Mouse (Mus musculus) hindlimb bud, embryonic 11.5 days (tissue): ENCODE results near the gene Isg20l2.

Experiments used
- DNase-seq: peaks from one replicate; pipeline ENCODE4 v3.0.0-alpha.2; 2012; ENCODE audit warnings: low read depth, low spot score; ENCODE audit errors: extremely low spot score

Isg20l2 gene

DNA sequence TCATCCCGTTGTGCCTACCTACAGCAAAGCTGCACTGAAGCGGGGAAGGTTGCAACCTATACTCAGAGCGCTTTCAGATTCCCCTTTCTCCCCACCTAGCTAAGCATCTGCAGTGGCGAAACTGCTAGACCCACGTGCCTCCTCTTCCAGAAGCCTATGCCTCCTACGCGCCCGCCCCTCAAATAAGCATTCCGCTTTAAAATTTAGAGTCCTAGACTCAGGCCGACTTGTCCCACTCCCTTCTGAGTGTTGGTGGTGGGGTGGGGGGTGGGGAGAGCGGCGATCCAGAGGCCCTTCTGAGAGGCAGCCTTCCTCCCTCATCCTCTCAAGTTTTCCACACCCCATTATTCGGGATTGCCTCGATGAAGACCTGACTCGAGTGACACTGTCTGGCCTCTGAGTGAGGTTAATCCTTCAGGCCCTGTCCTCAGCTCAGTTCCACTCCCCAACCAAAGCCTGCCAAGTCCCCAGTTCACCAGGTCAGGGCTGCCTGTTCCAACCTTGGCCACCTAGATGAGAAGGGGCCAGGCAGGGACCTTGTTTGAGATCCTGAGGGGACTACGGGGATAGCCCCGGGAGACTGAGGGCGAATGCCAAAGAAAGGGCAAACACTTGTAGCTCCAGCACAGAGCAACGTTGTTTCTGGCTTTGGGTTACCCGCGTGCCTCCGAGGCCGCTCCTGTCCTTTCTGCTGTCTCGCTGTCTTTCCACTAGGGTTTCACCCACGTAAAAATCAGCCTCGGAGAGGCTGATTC lies 17.1 kb downstream of the Isg20l2 start:
- DNase-seq: no peak

DNA sequence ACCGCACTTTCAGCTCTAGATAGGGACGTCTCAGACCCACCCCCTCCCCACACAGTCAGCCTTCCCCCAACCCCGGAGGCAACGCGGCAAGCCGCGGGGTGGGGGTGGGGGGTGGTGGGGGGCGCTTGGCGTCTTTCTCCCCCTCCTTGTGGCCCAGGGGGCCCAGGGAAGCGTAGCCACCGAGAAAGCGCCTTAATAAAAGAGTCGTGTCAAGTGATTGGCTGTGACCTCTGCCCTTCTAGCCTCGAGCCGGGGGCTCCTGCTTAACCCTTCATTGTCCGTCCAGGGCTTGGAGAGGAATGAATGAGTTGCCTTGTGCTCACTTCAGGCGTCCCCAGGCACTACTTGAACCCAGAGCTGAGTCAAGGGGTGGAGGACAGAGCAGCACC lies 17.7 kb downstream of the Isg20l2 start:
- no peak for DNase-seq

DNA sequence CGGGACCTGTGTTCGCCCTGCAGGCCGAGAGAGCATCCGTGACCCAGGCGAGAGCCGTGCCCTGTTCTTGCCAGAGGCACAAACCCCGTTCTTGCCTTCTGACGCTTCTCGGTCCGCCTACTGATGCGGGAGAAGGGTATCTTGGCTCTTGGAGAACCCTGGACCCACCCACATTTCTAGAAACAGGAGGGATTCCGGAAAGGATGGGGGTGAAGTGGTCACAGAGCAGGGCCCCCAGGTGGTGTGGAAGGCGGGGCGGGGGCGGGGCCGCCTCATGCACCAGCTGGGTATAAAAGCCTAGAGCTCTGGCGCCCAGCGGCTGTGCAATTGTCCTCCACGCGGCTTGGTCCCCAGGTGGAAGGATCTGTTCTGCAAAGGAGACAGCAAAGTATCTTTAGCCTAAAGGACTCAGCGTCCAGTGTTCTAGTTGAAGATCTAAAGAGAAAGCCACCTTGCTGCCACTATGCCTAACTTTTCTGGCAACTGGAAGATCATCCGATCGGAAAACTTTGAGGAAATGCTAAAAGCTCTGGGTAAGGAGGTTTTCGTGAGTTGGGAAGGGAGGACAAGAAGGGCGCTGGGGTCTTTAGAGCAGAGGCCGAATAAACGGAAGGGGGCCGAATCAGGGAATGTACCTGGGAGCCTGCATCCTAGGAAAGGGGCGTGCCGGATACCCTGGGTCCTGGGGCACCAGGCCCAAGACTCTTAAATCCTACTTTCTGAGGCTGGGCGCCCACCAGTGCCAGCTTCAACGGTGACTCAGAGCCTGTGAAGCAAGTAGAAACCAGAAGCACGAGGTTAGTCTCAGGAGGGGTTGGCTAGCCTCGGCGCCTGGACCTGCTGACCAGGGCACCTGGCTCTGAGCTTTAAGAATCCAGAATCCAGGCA lies 18.5 kb downstream of the Isg20l2 start, which contains the start of gene Crabp2:
Gene Crabp2, plus strand, starts transcription at position 289 of the 888 bp plus-strand sequence.
- no peak for DNase-seq

DNA sequence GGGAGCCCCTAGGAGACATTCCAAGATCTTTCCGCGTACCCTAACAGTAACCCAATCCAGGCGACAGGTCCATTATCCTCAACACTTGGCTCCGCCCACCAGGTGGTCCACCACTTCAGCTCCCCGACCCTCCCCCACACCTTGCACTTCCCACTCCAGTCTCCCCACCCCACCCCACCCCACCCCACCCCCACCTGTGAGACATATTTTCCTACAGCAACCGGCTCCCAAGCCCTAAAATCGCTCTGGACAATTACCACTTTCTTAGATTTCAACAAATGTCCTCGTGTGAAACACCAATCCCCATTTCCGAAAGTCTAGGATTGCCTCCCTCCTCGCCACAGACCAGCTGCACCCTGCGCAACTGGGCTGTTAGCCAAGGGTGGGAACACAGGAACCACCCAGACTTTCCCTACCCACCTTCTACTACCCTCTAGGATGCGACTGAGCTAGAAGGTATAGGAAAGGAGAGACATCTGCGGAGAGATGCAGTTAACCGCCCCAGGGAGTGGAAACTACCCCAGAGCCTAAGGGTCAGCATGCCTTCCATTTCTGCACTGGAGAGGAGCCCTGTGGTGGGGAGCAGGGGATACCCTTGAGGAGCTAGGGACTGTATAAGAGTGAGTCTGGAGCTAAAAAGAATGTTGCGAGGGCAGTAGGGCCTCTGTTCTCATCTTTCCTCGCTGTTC lies 19.3 kb downstream of the Isg20l2 start:
- DNase-seq: no peak

DNA sequence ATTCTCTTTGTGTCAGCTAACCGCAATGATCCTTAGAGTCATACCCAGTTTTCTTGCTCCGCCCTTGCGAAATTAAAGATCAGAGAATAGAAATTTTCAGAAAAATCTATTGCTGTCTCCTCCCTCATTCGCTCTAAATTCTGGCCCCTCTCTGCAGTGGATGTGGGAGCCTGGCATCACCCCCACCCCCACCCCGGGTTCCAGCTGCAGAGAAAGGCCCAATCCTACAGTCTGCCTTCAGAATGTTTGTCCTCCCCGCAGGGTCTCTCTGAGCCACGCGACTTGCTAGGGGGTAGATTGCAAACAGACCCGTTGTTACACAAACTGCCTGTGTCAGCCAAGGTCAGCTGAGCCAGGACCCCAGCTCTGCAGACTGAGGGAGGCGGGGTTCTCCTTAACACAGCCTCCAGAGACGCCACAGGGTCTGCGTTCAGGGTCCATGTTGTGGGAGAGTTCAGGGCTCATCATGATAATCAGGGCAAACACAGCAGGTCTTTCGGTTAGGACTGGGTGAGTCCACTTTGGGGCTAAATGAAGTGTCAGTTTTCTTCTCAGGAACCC lies 19.9 kb downstream of the Isg20l2 start:
- DNase-seq: no peak

DNA sequence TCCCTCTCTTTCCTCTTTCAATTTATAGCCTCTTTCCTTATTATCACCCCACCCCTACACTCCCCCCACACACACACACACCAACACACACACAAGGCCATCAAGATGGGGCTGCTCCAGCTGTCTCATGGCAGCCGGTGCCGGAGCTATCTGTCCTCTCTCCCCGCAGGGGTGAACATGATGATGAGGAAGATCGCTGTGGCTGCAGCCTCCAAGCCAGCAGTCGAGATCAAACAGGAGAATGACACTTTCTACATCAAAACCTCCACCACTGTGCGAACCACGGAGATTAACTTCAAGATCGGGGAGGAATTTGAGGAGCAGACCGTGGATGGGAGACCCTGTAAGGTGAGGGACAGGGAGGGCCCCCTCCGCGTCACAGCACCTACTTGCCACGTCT lies 21.8 kb downstream of the Isg20l2 start:
- no peak for DNase-seq

DNA sequence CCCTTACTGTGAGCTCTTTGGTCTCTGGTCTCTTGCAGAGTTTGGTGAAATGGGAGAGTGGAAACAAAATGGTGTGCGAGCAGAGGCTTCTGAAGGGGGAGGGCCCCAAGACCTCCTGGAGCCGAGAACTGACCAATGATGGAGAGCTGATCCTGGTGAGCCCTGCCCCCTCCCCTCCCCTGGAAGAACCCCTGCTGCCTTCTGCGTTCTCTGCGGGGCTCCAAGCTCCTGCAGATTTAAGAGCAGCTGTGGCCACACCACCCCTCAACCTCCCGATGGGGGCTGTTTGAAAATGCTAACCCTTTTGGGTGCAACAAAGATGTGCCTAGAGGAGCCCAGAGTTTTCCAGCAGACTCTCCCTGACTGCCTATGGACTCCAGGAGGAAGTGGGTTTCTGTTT lies 22.3 kb downstream of the Isg20l2 start:
- no peak for DNase-seq

DNA sequence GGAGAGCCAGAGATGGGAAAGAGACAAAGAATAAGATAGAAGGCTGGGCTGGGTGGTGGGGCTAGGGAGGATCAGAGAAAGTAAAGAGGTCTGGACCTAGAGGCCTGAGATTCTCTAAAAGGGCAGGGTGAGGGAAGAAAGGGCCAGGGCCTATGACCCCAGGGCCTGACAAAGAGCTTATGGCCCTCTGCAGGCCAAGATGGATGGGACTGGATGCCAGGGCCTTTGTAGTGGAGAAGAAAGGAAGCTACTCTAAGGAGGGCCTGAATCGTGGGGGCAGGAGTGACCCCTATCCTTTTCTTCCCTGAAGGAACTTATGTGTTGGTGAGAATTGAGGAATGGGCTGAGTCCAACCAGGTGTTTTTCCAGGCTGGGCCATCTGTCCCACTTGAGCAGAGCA lies 27.9 kb downstream of the Isg20l2 start:
- DNase-seq: no peak

DNA sequence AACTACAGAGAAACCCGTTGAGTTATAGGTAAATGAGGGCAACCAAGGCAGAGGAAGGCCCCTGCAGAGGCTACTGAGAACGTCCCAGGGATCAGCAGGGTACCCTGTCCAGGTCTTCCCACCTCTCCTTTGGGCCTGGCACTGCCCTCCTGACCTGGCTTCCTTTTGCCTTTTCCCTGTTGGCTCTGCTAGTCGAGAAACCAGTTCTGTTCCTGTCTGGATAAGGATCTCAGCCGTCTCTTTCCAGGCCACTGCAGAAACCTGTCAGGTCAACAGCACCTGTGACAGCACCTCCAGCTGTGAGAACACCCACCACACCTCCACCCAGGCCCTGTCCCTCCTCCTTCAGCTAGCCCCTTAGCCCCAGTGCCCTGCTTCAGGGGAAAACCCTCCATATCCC lies 28.4 kb downstream of the Isg20l2 start:
- DNase-seq: no peak

DNA sequence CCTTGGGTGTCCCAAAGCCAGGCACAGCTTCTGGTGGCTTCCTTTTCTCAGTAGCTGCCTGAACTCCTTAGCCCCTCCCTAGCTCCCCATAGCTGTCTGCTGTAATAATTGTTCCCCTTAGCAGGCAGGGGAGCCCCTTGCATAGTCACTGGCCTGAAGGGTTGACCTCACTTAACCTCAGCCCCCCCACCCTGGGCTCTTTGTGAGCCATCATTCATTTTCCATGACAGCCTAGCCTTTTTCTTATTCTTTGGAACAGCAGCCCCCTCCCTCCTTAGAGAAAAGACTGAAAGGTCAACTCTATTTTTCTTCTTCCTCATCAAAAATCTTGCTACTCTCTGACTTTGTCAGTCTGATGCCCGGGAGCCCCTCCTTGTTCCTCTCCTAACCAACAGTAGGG lies 28.9 kb downstream of the Isg20l2 start:
- no peak for DNase-seq

DNA sequence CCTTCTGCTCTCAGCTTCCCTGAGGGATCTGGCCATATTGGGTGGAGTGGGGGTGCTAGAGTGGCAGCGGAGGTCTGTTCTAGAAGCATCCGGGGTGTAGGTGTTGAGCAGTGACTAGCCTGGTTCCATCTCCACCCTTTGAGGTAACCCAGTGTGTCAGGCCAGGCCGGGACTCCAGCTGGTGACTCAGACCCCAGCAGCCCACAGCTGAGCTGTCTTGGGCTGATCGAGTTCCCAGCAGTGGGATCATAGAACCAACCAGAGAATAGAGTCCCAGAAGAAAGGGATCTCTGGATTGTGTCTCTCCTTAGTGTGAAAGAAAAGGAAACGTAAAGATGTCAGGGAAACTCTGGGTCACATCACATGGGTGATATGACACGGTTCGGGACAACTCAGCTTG lies 29.3 kb downstream of the Isg20l2 start:
- no peak for DNase-seq

DNA sequence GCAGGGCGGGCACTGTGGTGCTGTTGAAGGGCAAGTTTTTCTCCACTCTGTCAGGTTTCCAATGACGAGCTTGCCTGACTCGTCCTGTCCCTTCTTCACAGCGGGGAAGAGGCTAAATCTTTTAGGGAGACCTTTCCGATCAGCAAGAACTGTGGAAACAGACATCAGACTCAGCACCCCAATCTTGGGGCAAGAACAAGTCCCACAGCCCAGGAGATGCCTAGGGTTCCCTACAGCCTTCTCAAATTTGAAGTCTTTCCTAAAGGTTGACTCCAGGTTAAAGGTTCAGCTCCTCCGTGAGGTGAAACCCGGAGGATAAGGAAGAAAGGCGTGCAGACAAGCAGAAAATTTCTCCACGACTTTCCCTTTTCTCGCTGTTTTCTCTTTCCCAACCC lies 30.1 kb downstream of the Isg20l2 start:
- DNase-seq: no peak

DNA sequence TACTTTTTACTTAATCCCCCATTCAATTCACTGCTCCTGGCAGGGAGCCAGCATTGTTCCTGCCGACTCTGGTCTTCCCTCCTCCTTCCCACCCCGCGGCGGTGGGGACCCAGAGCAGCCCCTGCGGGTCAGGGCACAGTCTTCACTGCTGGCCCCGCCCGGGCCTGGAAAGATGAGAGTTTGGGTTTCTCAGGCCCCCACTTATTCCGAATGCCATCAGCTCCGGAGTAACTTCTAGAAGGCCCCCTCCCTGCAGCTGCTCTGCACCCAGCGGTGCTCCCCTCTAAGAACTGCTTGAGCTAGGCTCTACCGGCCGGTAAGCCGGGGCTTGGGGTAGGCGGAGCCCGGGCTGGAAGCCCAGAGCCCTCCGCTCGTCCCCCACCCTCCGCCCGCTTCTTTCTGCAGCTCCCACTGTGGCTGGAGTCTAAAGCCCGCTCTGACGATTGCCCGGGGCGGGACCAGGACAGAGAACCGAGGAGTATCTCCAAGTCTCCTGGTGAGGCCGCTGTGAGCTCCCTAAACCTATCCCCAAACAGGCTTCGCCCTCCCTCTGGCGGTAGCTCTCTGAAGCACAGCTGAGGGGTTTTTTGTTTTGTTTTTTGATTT lies 30.6 kb downstream of the Isg20l2 start:
- no peak for DNase-seq

DNA sequence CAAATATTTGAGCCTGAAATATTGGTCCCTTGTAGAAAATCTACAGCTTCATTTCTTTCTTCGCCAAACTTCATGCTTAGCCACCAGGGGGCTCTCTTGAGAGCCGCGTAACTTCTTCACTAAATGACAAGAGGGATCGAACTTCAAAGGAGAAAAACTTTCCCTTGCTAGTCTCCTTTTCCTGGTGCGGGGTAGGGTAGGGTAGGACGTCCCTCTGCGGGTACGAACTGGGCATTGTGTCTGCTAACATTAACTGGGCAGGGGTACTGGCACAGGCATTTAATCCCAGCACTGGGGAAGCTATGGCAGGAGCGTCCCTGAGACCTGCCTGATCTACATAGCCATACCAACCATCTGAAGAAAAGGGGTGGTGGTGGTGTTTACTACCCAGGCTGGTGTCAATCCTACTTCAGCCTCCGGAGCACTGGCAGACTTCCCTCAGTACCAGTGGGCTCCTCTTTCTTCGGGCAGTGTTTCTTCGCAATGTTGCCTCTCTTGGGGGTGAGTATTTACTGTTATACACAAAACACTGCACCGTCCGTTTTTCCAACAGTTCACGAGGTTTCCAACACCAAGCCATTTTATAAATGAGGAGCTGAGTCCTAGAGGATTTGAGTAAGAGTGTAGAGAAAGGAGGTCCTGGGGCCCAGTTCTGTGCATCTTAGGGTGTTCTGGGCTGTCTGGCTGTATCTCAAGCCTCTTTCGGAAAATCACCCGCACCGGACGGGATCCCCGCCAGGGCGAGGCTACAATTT lies 40.2 kb downstream of the Isg20l2 start:
- no peak for DNase-seq

DNA sequence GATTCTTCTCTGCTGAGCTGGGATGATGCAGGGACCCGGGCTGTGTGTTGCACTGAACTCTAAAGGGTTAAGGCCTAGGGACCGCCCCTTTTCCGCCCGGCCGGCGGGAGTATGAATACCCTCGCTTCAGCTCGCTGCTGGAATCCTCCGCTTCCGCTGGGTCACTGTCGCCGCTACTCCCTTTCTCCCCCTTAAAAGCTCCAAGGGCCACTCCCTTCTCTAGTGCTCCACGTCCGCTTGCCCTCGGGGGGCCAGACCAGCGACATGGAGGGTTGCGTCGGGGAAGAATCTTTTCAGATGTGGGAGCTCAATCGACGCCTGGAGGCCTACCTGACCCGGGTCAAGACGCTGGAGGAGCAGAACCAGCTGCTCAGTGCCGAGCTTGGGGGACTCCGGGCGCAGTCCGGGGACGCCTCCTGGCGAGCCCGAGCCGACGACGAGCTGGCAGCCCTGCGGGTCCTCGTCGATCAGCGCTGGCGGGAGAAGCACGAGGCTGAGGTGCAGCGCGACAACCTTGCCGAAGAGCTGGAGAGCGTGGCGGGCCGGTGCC lies 40.9 kb downstream of the Isg20l2 start, which contains the start of gene Nes:
Gene Nes, plus strand, starts transcription at position 140 of the 550 bp plus-strand sequence.
- DNase-seq: no peak

DNA sequence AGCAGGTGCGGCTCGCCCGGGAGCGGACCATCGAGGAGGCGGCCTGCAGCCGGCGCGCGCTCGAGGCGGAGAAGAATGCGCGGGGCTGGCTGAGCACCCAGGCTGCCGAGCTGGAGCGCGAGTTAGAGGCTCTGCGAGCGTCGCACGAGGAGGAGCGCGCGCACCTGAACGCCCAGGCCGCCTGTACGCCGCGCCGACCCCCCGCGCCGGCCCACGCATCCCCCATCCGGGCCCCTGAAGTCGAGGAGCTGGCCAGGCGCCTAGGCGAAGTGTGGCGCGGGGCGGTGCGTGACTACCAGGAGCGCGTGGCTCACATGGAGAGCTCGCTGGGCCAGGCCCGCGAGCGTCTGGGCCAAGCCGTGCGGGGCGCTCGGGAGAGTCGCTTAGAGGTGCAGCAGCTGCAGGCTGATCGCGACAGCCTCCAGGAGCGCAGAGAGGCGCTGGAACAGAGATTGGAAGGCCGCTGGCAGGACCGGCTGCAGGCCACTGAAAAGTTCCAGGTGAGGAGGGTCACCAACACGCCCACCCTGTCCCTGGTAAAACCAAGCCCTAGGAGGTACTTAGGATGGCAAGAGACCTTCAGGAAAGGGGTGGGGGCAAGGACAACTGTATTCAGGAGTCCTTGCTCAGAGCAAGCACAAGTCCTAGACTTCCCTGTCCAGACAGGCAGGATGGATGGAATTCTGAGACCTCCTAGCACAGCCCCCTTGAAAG lies 41.5 kb downstream of the Isg20l2 start:
- no peak for DNase-seq

DNA sequence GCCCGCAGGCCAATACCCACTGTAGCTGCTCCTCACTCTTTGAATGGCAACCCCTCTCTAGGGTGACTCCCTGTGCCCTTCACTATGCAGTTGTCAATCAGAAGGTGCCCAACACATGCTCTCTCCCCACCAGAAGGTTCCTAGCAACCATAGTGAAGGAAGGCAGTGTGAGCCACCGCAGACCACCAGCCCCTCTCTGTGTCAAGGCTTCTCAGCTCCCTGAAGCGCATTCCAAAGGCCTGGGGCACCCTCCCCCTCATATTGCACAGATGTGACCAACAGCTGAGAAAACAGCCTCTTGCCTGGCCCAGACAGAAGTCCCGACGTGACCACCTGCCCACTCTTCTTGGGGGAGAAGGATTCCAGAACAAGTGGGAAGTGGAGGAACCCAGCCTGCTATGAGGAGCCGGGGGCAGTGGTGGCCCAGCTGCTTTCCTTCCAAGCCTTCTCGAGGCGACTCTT lies 42.1 kb downstream of the Isg20l2 start:
- no peak for DNase-seq

DNA sequence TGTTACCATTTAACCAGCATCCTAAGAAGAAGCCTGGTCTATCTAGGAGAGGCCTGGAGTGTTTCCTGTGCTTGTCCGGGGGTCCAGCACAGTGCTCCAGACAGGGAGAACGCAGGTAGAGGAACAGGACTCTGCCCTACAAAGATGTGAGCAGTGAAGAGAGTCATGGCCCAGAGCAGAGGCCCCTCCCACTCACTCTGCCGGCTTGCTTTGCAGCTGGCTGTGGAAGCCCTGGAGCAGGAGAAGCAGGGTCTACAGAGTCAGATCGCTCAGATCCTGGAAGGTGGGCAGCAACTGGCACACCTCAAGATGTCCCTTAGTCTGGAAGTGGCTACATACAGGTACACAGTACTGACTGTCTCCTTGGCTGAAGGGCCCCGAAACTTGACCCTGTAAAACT lies 42.7 kb downstream of the Isg20l2 start:
- no peak for DNase-seq
